Mouse (Mus musculus): ENCODE results near the gene Ankzf1. TPM values are rescaled to one million over a fixed set of nuclear protein-coding genes. Genes with fewer than 3 reads are reported as not detected.

Ankzf1 gene
- polyA plus RNA-seq, 1 experiment from 2014 or later, result 9.8 TPM

DNA sequence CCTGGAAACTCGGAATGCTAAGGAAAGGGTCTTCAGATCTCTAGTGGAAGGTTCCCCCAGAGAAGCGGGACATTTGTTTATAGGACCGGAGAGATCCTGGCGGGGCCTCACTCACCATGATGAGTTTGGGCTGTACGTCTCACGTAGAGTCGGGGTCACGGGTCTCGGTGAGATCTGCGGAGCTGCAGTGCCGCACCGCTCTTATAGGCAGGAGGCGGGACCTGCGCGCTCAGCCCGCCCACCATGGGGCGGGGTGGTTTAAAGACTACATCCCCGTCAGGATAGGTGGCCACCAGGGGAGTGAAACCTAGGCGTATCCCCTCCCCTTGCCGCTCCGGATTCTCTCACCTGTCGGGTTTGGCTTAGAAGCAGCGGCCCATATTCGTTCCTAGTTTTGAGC is 27.1 kb downstream of the Ankzf1 start:
- peak overlapping the region; percentile 84 for H3K9ac ChIP-seq (replicated peaks)
- H3K9me3 ChIP-seq (ENCODE audit: low read length), result no peaks in the 10 kb centered on the region
- peaks cover 51% of the 10 kb centered on the region for H3K4me1 ChIP-seq (ENCODE audit: insufficient read depth)
- peak; percentile 46; the same call in 1 of the 2 replicates for TF ChIP-seq EP300 (IDR thresholded peaks at IDR 0.05; ENCODE audit: low read depth)
- TF ChIP-seq CTCF (IDR thresholded peaks at IDR 0.05; ENCODE audit: low read depth), result peak; percentile 60
- H3K36me3 ChIP-seq (replicated peaks; ENCODE audit: insufficient read depth, low read length), result peaks cover 29% of the 10 kb centered on the region
- H3K4me3 ChIP-seq (ENCODE audit: low read depth, low read length), result peak overlapping the region; percentile 95
- peak; percentile 87 for ATAC-seq
- peak overlapping the region; percentile 100 for H3K4me2 ChIP-seq (ENCODE audit: low read depth, low read length)
- peaks cover 9% of the 10 kb centered on the region; the same call in 1 of the 2 replicates for H3K27me3 ChIP-seq (ENCODE audit: insufficient read depth, low read length)
- peak overlapping the region; percentile 95 for H3K27ac ChIP-seq (ENCODE audit: low read depth)
- WGBS (ENCODE audit: insufficient replicate concordance), result under 1% methylated on average over 22 of the region's 24 CpGs
- peak; percentile 96 for DNase-seq

DNA sequence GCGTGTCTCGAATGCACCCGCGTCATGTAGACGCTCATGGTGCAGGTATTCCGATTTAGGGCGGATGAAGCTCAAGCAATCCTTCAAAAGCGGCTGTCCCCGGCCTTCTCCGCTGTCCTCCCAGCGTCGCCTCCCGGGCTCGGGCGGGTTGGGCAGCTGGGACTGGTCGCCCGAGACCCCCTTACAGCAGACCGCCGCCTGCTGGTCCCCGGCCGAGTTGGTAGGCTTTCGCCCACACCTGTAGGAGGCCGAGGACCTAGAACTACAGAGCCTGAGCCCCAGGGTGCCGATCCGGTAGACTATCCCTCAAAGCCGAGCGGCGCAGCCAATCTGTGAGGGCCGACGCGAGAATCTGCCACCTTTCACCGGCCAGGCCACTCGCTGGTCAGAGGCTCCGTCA is 27.6 kb downstream of the Ankzf1 start, which contains the start of gene Tuba4a:
Tuba4a (minus strand) TSS at position 335 of the 400 bp plus-strand sequence.
- Histone ChIP-seq H3K4me2 (ENCODE audit: low read depth, low read length) (peak within 1 kb of the TSS; percentile 100), H3K9ac (replicated peaks) (peak within 1 kb of the TSS; percentile 84), H3K27me3 (ENCODE audit: insufficient read depth, low read length) (peaks cover 9% of the 10 kb centered on the region; the same call in 1 of the 2 replicates), H3K4me3 (ENCODE audit: low read depth, low read length) (peak within 1 kb of the TSS; percentile 95), H3K36me3 (replicated peaks; ENCODE audit: insufficient read depth, low read length) (peaks cover 24% of the 10 kb centered on the region), H3K27ac (ENCODE audit: low read depth) (peak within 1 kb of the TSS; percentile 95), H3K9me3 (ENCODE audit: low read length) (no peaks in the 10 kb centered on the region), H3K4me1 (ENCODE audit: insufficient read depth) (peaks cover 47% of the 10 kb centered on the region)
- DNase-seq (no peak), ATAC-seq (peak; percentile 20)
- TF ChIP-seq CTCF (IDR thresholded peaks at IDR 0.05; ENCODE audit: low read depth), result peak; percentile 28
- no peak for TF ChIP-seq EP300 (IDR thresholded peaks at IDR 0.05; ENCODE audit: low read depth)
- 3% methylated on average over 29 of the region's 34 CpGs for WGBS (ENCODE audit: insufficient replicate concordance)

DNA sequence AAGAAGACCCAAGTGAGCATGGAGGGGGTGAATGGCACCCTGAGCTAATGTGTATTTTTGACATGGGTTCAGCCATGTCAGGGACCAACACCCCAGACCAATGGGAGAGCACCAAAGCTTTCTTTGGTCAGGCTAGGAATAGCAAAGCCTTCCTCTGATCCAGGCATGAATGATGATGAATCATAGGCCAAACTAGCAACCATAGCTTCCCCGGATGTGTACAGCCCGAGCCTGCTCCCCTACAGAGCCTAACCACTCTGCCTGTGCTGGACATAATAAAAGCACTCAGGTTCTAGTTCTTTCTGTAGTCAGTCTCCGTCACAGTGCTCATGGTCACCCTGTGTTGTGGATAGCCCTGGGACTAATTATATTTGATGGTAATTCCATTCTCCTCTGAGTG is 29.6 kb downstream of the Ankzf1 start:
- WGBS (ENCODE audit: insufficient replicate concordance), result 62% methylated on average over 3 of the region's 3 CpGs
- Histone ChIP-seq H3K9ac (replicated peaks) (no peak overlapping the region), H3K27me3 (ENCODE audit: insufficient read depth, low read length) (peaks cover 9% of the 10 kb centered on the region; the same call in 1 of the 2 replicates), H3K36me3 (replicated peaks; ENCODE audit: insufficient read depth, low read length) (peaks cover 4% of the 10 kb centered on the region), H3K4me1 (ENCODE audit: insufficient read depth) (peaks cover 34% of the 10 kb centered on the region), H3K27ac (ENCODE audit: low read depth) (no peak overlapping the region), H3K9me3 (ENCODE audit: low read length) (no peaks in the 10 kb centered on the region), H3K4me2 (ENCODE audit: low read depth, low read length) (no peak overlapping the region), H3K4me3 (ENCODE audit: low read depth, low read length) (no peak overlapping the region)
- TF ChIP-seq CTCF (IDR thresholded peaks at IDR 0.05; ENCODE audit: low read depth), result no peak
- TF ChIP-seq EP300 (IDR thresholded peaks at IDR 0.05; ENCODE audit: low read depth), result no peak
- no peak for DNase-seq
- ATAC-seq, result no peak

DNA sequence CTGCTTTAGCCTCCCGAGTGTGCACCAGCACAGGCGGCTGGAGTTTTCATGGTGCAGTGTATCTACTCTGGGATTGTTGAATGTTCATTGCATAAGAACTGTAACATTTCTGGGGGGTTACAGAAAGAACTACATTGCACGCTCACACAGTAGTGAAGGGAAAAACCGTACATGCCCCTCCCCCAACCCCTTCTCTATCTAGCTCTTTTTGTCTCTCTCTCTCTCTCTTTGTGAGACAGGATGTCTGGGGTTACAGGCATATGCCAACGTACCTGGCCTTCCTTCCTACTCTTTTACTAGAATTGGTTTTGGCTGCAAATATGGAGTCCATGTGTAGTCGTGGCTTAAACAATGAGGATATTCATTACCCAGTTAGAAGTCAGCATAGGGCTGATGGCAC is 31.0 kb downstream of the Ankzf1 start:
- Histone ChIP-seq H3K9ac (replicated peaks) (no peak overlapping the region), H3K4me1 (ENCODE audit: insufficient read depth) (peaks cover 20% of the 10 kb centered on the region), H3K27ac (ENCODE audit: low read depth) (no peak overlapping the region), H3K36me3 (replicated peaks; ENCODE audit: insufficient read depth, low read length) (no peaks in the 10 kb centered on the region), H3K27me3 (ENCODE audit: insufficient read depth, low read length) (peaks cover 9% of the 10 kb centered on the region; the same call in 1 of the 2 replicates), H3K9me3 (ENCODE audit: low read length) (no peaks in the 10 kb centered on the region), H3K4me3 (ENCODE audit: low read depth, low read length) (no peak overlapping the region), H3K4me2 (ENCODE audit: low read depth, low read length) (no peak overlapping the region)
- no peak for ATAC-seq
- TF ChIP-seq CTCF (IDR thresholded peaks at IDR 0.05; ENCODE audit: low read depth) (no peak), EP300 (IDR thresholded peaks at IDR 0.05; ENCODE audit: low read depth) (no peak)
- DNase-seq, result no peak
- 48% methylated on average over 6 of the region's 6 CpGs for WGBS (ENCODE audit: insufficient replicate concordance)

DNA sequence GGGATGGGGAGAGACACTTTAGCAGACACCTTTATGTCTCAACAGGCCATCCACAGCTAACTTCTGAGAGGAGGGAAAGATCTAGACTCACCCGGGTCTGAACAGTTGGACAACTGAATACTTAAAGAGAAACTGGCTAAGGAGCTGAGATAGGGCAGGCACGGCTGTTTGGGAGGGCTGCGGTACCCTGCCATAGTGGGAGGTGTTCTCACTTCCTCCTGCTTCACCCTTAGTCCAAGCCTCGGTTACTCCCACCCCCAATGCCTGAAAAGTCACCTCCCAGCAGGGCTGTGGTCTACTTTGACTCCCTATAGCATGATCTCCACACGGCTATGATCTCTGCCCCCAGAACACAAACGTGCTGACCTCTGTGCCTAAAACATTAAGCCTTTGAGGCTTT is 31.6 kb downstream of the Ankzf1 start:
- Histone ChIP-seq H3K4me3 (ENCODE audit: low read depth, low read length) (no peak overlapping the region), H3K27ac (ENCODE audit: low read depth) (no peak overlapping the region), H3K36me3 (replicated peaks; ENCODE audit: insufficient read depth, low read length) (no peaks in the 10 kb centered on the region), H3K27me3 (ENCODE audit: insufficient read depth, low read length) (peaks cover 9% of the 10 kb centered on the region; the same call in 1 of the 2 replicates), H3K4me2 (ENCODE audit: low read depth, low read length) (no peak overlapping the region), H3K4me1 (ENCODE audit: insufficient read depth) (peaks cover 19% of the 10 kb centered on the region), H3K9ac (replicated peaks) (no peak overlapping the region), H3K9me3 (ENCODE audit: low read length) (no peaks in the 10 kb centered on the region)
- DNase-seq (no peak), ATAC-seq (no peak)
- WGBS (ENCODE audit: insufficient replicate concordance), result 36% methylated on average over 6 of the region's 6 CpGs
- no peak for TF ChIP-seq EP300 (IDR thresholded peaks at IDR 0.05; ENCODE audit: low read depth)
- no peak for TF ChIP-seq CTCF (IDR thresholded peaks at IDR 0.05; ENCODE audit: low read depth)

DNA sequence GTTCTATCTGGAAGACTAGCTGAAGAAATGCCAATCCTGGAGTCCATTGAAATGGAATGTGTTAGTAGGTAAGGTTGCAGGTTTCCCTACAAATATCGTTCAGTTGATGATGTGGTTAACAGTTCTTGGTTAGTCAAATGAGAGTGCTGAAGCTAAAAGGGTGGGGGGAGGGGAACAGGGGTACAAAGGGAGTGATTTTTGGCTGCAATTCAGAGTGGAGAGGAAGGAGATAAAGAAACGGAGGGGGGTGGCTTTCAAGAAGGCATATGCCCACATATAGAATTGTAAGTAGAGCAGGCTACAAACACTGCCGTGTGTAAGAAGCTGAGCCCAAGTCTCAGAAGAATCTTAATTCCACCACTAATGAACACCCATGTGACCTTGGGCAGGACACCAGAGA is 33.5 kb downstream of the Ankzf1 start:
- ATAC-seq (no peak), DNase-seq (no peak)
- WGBS (ENCODE audit: insufficient replicate concordance), result 37% methylated on average over 3 of the region's 3 CpGs

More for the DNA sequence above, 33.5 kb downstream of the Ankzf1 start:
- TF ChIP-seq CTCF (IDR thresholded peaks at IDR 0.05; ENCODE audit: low read depth), result no peak
- no peak for TF ChIP-seq EP300 (IDR thresholded peaks at IDR 0.05; ENCODE audit: low read depth)
- no peaks in the 10 kb centered on the region for H3K36me3 ChIP-seq (replicated peaks; ENCODE audit: insufficient read depth, low read length)
- H3K9ac ChIP-seq (replicated peaks), result no peak overlapping the region
- peaks cover 21% of the 10 kb centered on the region for H3K4me1 ChIP-seq (ENCODE audit: insufficient read depth)
- 0 out of 2 replicates have a peak, but pooled peaks cover 7% of the 10 kb centered on the region for H3K27me3 ChIP-seq (ENCODE audit: insufficient read depth, low read length)
- no peaks in the 10 kb centered on the region for H3K9me3 ChIP-seq (ENCODE audit: low read length)
- no peak overlapping the region for H3K4me2 ChIP-seq (ENCODE audit: low read depth, low read length)
- no peak overlapping the region for H3K27ac ChIP-seq (ENCODE audit: low read depth)
- H3K4me3 ChIP-seq (ENCODE audit: low read depth, low read length), result no peak overlapping the region

Data from liver, postnatal 0 days (tissue).